Mouse (Mus musculus) hindbrain, embryonic 11.5 days (tissue): ENCODE results near the gene Lsm3. TPM values are rescaled to one million over a fixed set of nuclear protein-coding genes. Genes with fewer than 3 reads are reported as not detected.

Experiments
- ATAC-seq: fragments of 200-750 bp; cut with Nextera tagmentation; 2 replicates; pipeline ENCODE4 v1.8.0; 2017; ENCODE audit warnings: mild to moderate bottlenecking, moderate TSS enrichment, moderate library complexity; ENCODE audit not compliant: low FRiP score
- DNase-seq: peaks from one replicate; pipeline ENCODE4 v3.0.0-alpha.2; 2015; ENCODE audit warnings: low spot score
- H3K27ac ChIP-seq: fragments of 300-500 bp; sonication (generic); 2 replicates; pipeline ENCODE4 v1.5.1; 2014; ENCODE audit warnings: mild to moderate bottlenecking, low read depth, low read length
- H3K27me3 ChIP-seq: fragments of 300-500 bp; sonication (generic); 2 replicates; pipeline ENCODE4 v1.6.1; 2014; ENCODE audit warnings: mild to moderate bottlenecking, low read length, moderate library complexity, mixed read lengths; ENCODE audit not compliant: control insufficient read depth, insufficient read depth
- H3K36me3 ChIP-seq: fragments of 300-500 bp; sonication (generic); 2 replicates; pipeline ENCODE4 v1.6.1; 2014; ENCODE audit warnings: mild to moderate bottlenecking, low read length, moderate library complexity, mixed read lengths; ENCODE audit not compliant: control insufficient read depth, insufficient read depth
- H3K4me1 ChIP-seq: fragments of 300-500 bp; sonication (generic); replicated peaks from 2 replicates; pipeline ENCODE4 v1.6.1; 2014; ENCODE audit warnings: low read length, mixed read lengths; ENCODE audit not compliant: control insufficient read depth, insufficient read depth
- H3K4me2 ChIP-seq: fragments of 300-500 bp; sonication (generic); replicated peaks from 2 replicates; pipeline ENCODE4 v1.6.1; 2014; ENCODE audit warnings: mild to moderate bottlenecking, low read depth, low read length
- H3K4me3 ChIP-seq: fragments of 300-500 bp; sonication (generic); 2 replicates; pipeline ENCODE4 v1.5.1; 2014; ENCODE audit warnings: low read depth, low read length
- H3K9ac ChIP-seq: fragments of 300-500 bp; sonication (generic); 2 replicates; pipeline ENCODE4 v1.6.1; 2014; ENCODE audit warnings: low read depth, low read length
- H3K9me3 ChIP-seq: fragments of 300-500 bp; sonication (generic); 2 replicates; pipeline ENCODE4 v1.6.1; 2016; ENCODE audit warnings: low read length; ENCODE audit not compliant: control insufficient read depth
- WGBS: fragments of 180-500 bp; shearing (Covaris S2); extraction: QIAGEN DNeasy Blood & Tissue Kit; methylation state at CpG from one replicate; pipeline ENCODE4 v1.1.7; 2014; 5-methylcytosine and 5-hydroxymethylcytosine counted together
- polyA plus RNA-seq: library from polyadenylated mRNA; unstranded; fragments of >200 nt; fragmentation: Nextera tagmentation; extraction: Ambion mirVana; gene quantifications from 2 replicates; pipeline ENCODE4 v1.2.1, GENCODE M21; 2014

Gene Lsm3
- polyA plus RNA-seq, 1 experiment from 2014 or later, result 265 TPM

- WGBS, result 63% methylated on average over 9 of the region's 9 CpGs
- ATAC-seq, result 0 out of 2 replicates have a peak, but pooled peaks have one; percentile 12
Measured at GRCm38 (mm10) chr6:91474441-91475190, 41.1 kb upstream of the Lsm3 start.

GRCm38 (mm10) chr6:91476541-91476940 is 39.2 kb upstream of the Lsm3 start:
- Histone ChIP-seq H3K4me2 (no peak overlapping the region), H3K9me3 (no peaks in the 10 kb centered on the region), H3K27ac (no peak overlapping the region), H3K9ac (no peak overlapping the region), H3K36me3 (peaks cover 17% of the 10 kb centered on the region; the same call in 1 of the 2 replicates), H3K27me3 (no peaks in the 10 kb centered on the region), H3K4me1 (peaks cover 7% of the 10 kb centered on the region), H3K4me3 (no peak overlapping the region)
- ATAC-seq (no peak), DNase-seq (no peak)
- 94% methylated on average over 2 of the region's 2 CpGs for WGBS

More at GRCm38 (mm10) chr6:91474441-91475190, 41.1 kb upstream of the Lsm3 start:
- DNase-seq, result no peak
- H3K9me3 ChIP-seq, result no peaks in the 10 kb centered on the region
- H3K36me3 ChIP-seq, result peaks cover 12% of the 10 kb centered on the region; the same call in 1 of the 2 replicates
- peak overlapping the region; percentile 65 for H3K4me2 ChIP-seq
- H3K4me3 ChIP-seq, result peak overlapping the region; percentile 80
- H3K27me3 ChIP-seq, result no peaks in the 10 kb centered on the region
- no peak overlapping the region for H3K27ac ChIP-seq
- H3K4me1 ChIP-seq, result peaks cover 7% of the 10 kb centered on the region
- peak overlapping the region; percentile 79 for H3K9ac ChIP-seq

DNA sequence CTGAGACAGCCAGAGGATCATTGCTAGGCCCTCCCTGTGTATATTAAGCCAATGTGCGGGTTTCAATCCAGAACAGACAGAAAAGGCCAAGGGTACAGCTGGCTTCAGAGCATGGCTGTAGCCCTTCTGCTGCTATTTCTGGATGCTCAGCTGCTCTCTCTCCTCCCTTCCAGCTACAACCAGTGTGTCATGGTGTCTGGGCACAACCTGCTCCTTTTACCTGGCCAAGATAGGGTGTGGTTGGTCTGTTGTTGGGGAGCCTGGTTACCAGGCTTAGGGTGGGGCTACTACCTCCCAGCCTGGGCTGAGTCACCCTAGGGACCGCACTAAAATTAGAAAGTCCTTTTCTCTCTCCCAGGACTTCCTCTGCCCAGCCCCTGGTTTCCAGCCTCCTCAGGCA is 32.4 kb upstream of the Lsm3 start:
- Histone ChIP-seq H3K4me3 (no peak overlapping the region), H3K4me1 (no peaks in the 10 kb centered on the region), H3K9ac (no peak overlapping the region), H3K27ac (no peak overlapping the region), H3K4me2 (no peak overlapping the region), H3K9me3 (no peaks in the 10 kb centered on the region), H3K36me3 (peaks cover 24% of the 10 kb centered on the region), H3K27me3 (no peaks in the 10 kb centered on the region)
- ATAC-seq (no peak), DNase-seq (no peak)
- WGBS, result 95% methylated on average over 2 of the region's 2 CpGs

- no peak for DNase-seq
- ATAC-seq, result no peak
- no peaks in the 10 kb centered on the region for H3K9me3 ChIP-seq
- H3K27me3 ChIP-seq, result no peaks in the 10 kb centered on the region
- H3K4me2 ChIP-seq, result no peak overlapping the region
- H3K4me3 ChIP-seq, result no peak overlapping the region
- no peaks in the 10 kb centered on the region for H3K4me1 ChIP-seq
- peaks cover 15% of the 10 kb centered on the region; the same call in 1 of the 2 replicates for H3K36me3 ChIP-seq
- H3K9ac ChIP-seq, result no peak overlapping the region
- WGBS, result 93% methylated on average over 15 of the region's 15 CpGs
- no peak overlapping the region for H3K27ac ChIP-seq
Measured at GRCm38 (mm10) chr6:91486736-91487453, 28.8 kb upstream of the Lsm3 start.

DNA sequence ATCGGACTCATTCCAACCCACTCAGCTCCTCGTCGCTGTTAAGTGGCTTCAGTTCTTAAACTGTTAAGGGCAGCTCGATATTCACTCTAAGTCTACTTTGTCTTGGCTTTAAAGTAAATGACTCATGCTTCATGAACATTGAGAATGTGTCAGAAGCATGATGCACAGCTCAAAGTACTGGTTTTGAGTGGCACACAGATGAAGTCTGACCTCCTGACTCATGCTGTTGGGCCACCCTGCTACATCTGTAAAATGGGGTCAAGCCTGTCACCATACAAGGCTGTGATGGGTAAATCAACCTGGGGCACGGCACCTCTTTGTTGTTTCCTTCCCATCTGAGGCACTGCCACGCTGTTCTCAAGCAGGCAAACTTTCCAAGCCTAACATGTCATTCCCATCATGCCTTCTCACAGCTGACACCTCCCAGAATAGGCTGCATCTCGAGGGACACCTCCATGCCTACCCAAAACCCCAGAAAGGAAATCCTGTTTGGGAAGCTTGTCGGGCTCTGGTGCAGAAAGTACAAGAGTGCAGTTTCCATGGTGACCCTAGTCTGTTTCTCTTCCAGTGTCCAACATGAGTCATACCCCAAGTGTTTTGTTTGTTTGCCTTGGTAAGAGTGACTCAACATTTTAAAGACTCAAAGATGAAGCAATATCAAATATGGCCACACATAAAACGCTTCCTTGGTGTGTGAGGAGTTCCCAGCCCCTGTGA is 27.1 kb upstream of the Lsm3 start:
- Histone ChIP-seq H3K27ac (no peak overlapping the region), H3K36me3 (peaks cover 11% of the 10 kb centered on the region; the same call in 1 of the 2 replicates), H3K4me1 (no peaks in the 10 kb centered on the region), H3K27me3 (no peaks in the 10 kb centered on the region), H3K9me3 (no peaks in the 10 kb centered on the region), H3K4me3 (no peak overlapping the region), H3K4me2 (no peak overlapping the region), H3K9ac (no peak overlapping the region)
- 86% methylated on average over 9 of the region's 9 CpGs for WGBS
- ATAC-seq (no peak), DNase-seq (peak; percentile 2)

- ATAC-seq, result no peak
- peaks cover 11% of the 10 kb centered on the region; the same call in 1 of the 2 replicates for H3K36me3 ChIP-seq
- DNase-seq, result no peak
- H3K4me2 ChIP-seq, result no peak overlapping the region
- H3K27me3 ChIP-seq, result no peaks in the 10 kb centered on the region
- H3K9ac ChIP-seq, result no peak overlapping the region
- WGBS, result 84% methylated on average over 10 of the region's 10 CpGs
- H3K4me1 ChIP-seq, result no peaks in the 10 kb centered on the region
- H3K4me3 ChIP-seq, result no peak overlapping the region
- no peak overlapping the region for H3K27ac ChIP-seq
- no peaks in the 10 kb centered on the region for H3K9me3 ChIP-seq
Measured at GRCm38 (mm10) chr6:91489872-91490271, 25.9 kb upstream of the Lsm3 start.

DNA sequence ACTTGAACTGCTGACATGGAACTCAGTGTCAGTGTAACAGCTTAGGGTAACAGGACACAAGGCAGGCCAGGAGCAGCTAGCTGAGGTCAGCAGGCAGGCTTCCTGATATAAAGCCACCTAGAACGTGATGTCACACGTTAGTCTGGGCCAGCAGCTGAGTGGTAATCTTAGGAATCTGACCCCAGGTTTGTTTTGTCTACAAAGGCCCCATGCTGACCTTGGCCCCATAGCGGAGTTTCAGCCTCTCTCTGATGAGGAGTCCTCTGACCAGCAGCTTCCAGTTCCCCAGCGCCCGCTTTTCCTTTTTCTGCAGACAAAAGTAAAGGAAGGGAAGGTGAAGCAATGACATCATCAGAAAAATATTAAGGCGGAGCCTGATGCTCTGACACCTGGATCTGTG is 24.7 kb upstream of the Lsm3 start:
- Histone ChIP-seq H3K4me2 (no peak overlapping the region), H3K27me3 (no peaks in the 10 kb centered on the region), H3K4me1 (no peaks in the 10 kb centered on the region), H3K9me3 (no peaks in the 10 kb centered on the region), H3K36me3 (peaks cover 10% of the 10 kb centered on the region; the same call in 1 of the 2 replicates), H3K27ac (no peak overlapping the region), H3K4me3 (no peak overlapping the region), H3K9ac (no peak overlapping the region)
- 68% methylated on average over 6 of the region's 6 CpGs for WGBS
- ATAC-seq (no peak), DNase-seq (no peak)

GRCm38 (mm10) chr6:91493053-91493452 is 22.7 kb upstream of the Lsm3 start:
- Histone ChIP-seq H3K36me3 (peaks cover 7% of the 10 kb centered on the region; the same call in 1 of the 2 replicates), H3K9ac (no peak overlapping the region), H3K4me3 (no peak overlapping the region), H3K9me3 (no peaks in the 10 kb centered on the region), H3K27ac (no peak overlapping the region), H3K27me3 (no peaks in the 10 kb centered on the region), H3K4me1 (no peaks in the 10 kb centered on the region), H3K4me2 (no peak overlapping the region)
- no peak for DNase-seq
- no peak for ATAC-seq
- WGBS, result 92% methylated on average over 10 of the region's 10 CpGs
